Mouse (Mus musculus) kidney, postnatal 36 days (tissue): ENCODE results near the gene Tbx1.
"Not testable (repeated sequence)": the region's sequence is repeated elsewhere in the genome, so short reads cannot be mapped to it uniquely, and the experiment has no call there.

ENCODE experiments used
- DNase-seq, 2 experiments: peaks; one replicate each; pipeline ENCODE4 v3.0.0; 2021 to 2022; ENCODE audit warnings: mixed read lengths in 2 of 2

The Tbx1 gene

DNA sequence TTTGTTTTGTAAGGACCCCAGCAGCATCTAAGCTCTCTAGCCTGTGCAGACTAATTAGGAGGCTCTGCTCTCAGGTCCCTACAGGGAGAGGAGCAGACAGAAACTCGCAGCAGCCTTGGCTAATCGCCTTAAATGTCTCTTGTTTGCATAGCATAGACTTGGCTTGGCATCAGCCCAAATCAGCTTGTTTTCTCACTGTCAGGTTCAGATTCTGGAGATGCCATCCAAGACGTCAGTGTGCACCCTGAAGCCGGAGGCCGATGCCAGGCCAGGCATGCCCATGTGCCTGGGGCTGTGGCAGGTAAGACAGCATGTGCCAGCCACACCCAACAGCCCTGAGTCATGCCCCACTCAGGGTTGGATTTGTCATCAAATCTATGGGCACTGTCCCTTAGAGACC, 42.6 kb downstream of the Tbx1 start:
- no peak for DNase-seq

DNA sequence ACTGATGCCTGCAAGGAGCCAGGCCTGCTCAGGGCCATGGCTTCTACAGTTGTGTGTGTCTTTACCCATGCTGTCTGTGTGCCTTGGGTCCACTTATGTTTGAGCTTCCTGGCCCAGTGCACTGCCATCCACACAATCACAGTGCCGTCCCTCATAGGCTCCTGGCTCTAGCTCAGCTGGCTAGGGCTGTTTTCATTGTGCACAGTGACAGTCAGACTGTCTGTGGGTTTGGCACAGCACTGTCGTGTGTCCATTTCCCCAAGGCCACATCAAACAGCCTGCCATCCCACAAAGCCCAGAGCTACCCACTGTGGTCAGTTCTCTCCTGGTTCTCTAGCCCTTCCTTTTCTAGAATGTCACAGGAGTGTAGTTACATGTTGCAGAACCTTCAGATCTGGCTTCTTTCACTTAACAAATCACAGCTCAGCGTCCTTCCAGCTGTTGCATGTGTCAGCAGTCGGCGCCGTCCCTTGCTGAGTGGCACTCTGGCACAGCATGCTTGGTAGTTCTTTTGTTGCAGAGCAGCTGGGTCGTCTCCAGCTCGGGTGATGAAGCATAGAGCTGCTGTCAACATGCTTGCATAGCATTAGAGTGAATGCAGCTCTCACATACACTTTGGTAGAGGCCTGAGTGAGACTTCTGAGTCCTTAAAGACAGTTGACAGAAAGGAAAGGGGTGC, 47.2 kb downstream of the Tbx1 start:
- no peak for DNase-seq

DNA sequence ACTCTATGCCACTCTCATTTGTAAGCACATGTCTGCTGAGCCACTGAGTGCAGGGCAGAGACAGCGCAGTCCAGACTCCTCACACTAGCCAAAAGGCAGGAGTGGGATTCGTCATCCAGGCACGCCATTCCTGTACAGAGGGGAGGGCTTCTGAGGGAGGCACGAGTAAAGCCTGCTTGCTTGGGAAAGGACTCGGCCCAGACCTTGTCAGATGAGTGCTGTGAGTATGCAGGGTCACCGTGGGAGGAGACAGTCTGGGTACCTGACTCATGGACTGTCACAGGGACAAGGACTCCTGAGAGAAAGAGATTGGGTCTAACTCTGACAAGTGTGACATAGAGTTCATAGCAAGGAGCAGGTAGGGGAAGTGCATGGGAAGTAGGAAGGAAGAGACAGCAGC, 51.2 kb downstream of the Tbx1 start:
- no peak for DNase-seq

- no peak for DNase-seq
These were observed 53.0 kb downstream of the Tbx1 start for GRCm38 (mm10) chr16:18537407-18537990.

DNA sequence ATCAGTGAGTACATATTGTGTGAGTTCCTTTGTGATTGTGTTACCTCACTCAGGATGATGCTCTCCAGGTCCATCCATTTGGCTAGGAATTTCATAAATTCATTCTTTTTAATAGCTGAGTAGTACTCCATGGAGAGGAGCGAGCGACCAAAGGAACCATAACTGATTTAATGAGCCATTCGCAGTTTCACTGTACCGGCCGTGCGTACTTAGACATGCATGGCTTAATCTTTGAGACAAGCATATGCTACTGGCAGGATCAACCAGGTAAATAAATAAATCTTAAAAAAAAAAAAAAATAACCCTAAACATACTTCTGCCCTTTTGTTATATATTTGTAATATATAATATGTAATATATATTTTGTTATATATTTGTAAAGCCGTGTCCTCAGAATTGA, 57.4 kb downstream of the Tbx1 start:
- DNase-seq, result not testable (repeated sequence)
